Mouse (Mus musculus) cerebral cortex, adult 2 months (tissue): ENCODE results near the gene R3hdm4.

ENCODE experiments used
- WGBS: fragments of 180-500 bp; shearing (Covaris S2); methylation state at CpG from one replicate; pipeline ENCODE4 v1.1.7; 2018; 5-methylcytosine and 5-hydroxymethylcytosine counted together

The R3hdm4 gene

DNA sequence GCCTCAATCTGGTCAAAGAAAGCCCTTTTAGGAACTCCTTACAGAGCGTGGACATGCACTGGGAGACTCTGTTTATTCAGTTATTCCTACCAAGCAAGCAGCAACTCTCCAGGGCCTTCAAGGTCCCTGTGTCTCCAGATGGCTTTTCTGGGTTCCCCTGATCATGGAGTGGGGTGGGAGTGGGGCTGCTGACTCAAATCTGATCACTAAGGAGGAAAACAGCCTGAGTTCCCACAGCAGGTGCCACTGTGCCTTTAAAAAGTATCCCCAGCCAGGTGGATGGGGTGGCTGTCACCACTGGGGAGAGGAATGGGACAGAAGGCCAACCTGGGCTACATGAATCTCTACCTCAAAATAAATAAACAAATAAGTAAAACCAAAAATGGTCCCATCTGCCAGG lies 22.0 kb upstream of the R3hdm4 start:
- WGBS, result 94% methylated on average over 1 of the region's 1 CpGs

GRCm38 (mm10) chr10:79940749-79941148 lies 19.7 kb upstream of the R3hdm4 start:
- WGBS, result 73% methylated on average over 7 of the region's 7 CpGs

DNA sequence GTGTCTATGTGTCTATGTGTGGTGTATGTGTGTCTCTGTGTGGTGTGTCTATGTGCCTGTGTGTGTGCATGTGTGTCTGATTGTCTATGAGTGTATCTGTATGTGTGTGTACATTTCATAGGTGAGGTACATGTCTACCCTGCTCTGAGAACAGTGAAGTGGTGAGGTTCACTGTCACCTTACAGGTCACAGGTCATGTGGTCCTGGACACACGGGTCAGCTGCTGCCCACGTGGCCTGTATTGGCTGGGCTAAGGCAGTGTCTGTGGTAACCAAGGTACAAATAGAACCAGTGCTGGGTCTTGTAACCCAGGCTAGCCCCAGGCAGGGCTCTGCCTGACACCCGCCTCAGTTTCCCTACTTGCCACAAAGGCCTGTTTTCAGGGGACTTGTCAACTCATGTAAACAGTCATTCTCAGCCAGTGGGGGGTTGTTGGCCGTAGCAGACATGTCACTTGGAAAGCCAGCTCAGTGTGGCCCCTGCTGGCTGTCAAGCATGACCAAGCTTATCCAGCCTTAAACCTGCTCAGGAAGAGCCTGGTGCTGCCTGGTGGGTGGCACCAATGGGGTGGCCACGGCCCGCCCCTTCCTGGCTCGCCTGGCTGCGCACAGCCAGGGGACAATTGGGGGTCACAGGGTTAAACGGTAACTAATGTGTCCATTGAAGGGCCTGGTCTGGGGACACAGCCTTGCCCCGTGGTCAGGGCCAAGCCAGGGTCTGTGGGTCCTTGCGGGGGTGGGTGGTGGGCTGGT lies 16.9 kb upstream of the R3hdm4 start:
- WGBS, result 83% methylated on average over 11 of the region's 11 CpGs

GRCm38 (mm10) chr10:79936911-79937441 lies 16.0 kb upstream of the R3hdm4 start:
- WGBS, result 41% methylated on average over 27 of the region's 27 CpGs

DNA sequence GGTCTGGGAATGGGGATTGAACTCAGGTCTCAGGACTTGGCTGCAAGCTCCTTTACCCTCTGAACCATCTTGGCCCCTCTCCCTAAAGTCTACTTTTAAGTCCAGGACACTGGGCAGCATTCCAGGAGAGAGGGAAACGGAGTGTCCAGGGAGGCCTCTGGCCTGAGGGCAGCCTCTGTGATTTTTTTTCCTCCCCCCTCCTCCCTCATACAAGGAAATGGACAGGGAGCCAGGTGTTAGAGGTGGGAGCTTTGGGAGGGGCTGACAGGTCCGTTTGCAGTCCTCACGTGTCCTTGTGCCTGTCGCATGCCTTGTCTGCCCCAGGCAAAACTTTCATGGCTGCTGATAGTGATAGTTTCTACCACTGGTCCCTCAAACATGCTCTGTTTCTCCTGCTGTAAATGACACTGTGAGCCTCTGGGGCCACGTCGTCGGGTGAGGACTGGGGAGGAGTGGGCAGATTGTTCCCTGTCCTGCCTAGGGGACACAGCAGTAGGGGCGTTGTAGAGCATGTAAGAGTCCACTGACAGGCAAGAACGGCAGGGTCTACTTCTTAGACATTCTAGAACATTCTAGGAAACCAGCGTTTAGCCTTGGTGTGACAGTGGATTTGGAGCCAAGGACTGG lies 15.4 kb upstream of the R3hdm4 start:
- WGBS, result 60% methylated on average over 10 of the region's 10 CpGs

DNA sequence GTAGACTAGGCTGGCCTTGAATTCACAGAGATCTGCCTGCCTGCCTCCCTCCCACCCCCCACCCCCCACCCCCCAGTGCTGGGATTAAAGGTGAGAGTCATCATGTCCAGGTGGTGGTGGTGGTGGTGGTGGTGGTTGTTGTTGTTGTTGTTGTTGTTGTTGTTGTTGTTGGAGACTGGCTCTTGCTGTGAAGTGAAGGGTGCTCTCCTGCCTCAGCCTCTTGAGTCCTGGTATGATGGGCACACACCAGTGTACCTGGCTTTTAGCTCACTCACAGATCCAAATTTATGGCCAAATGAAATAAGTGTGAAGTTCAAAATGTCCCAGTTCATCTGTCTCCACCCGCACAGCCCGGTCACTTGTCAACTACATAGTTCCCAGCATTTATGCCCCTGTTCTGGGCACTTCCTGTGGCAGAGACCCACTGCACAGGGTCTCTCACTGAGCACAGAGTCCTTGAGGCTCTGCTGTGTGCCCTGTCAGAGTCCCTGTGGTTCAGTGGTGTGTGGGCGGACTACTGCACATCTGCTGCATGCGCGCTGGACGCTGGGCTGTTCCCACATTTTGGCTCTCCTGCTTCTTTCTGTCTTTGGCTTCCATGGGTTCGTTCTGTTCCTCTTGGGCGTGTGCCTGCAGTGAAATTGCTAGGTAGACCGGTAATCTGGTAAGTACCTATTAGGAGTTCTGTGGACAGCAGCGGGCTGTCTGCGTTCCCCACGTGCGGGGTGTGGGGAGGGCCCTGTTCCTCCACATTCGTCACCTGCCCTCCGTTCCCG lies 14.0 kb upstream of the R3hdm4 start:
- WGBS, result 75% methylated on average over 16 of the region's 16 CpGs

DNA sequence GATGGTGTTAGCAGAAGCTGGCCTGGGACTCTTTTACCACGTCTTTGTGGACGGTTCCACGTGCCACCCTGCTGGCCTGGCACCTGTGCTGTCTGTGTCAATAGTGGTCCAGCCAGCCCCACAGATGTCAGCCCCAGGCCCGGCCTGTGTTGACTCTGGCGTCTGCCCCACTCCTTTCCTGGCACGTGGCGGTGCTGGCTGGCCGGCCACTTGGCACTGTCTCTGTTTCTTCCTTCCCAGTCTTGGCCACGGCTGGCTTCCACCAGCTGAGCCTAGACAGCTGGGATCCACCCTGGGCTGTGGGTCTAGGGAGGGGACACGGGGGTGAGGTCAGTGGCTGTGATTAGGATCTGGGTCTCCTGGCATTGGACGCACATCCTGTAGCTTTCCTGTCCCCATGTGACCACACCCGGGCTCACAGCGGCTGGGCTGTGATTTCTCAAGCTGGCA lies 13.3 kb upstream of the R3hdm4 start:
- 30% methylated on average over 13 of the region's 13 CpGs for WGBS

DNA sequence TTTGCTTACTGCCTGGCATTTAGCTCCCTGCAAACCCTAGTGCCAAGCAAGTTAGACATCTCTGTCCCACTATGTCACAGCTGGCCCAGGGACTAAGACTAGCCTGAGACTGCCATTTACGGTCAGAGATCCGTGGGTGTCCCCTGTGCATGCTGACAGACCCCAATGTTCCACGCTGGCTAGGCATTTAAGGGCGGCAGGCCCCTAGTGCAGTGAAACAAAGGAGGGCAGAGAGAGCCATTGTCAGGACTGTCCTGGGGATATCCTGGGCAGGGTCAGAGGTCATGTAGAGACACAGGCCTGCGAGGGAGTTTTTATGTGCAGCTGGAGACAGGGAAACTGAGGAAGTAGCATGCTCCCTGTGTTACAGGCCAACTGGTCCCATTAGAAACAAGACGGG lies 12.9 kb upstream of the R3hdm4 start:
- 54% methylated on average over 6 of the region's 6 CpGs for WGBS

DNA sequence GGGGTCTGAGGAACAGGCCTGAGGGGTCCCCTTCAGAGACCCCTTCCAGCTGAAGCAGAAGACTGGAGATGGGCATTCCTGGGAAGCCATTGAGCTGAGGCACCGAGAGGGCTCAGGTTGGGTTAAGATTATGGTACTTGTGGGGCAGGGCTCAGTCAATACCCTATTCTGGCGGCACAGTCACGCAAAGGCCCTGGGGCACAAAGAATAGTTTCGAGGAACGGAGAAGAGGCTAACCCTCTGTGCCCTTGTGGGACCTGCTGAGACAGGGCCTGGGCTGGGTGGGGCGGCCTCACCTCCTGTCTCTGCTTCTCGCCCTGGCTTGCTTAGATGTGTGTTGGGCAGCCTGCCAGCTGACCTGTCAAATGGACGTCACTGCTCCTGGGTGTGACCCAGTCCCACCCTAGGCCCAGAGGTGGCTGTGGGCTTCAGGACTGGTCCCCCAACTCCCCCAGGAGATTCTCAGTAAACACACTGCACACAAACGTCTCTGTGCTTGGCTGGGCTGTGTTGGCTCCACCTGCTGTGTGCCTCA lies 12.2 kb upstream of the R3hdm4 start:
- WGBS, result 67% methylated on average over 9 of the region's 9 CpGs

GRCm38 (mm10) chr10:79932736-79933135 lies 11.7 kb upstream of the R3hdm4 start:
- WGBS, result 49% methylated on average over 8 of the region's 8 CpGs

GRCm38 (mm10) chr10:79931797-79932196 lies 10.8 kb upstream of the R3hdm4 start:
- WGBS, result 85% methylated on average over 9 of the region's 9 CpGs

- WGBS, result 88% methylated on average over 16 of the region's 16 CpGs
Measured at GRCm38 (mm10) chr10:79930826-79931186, 9.8 kb upstream of the R3hdm4 start.

- WGBS, result 88% methylated on average over 18 of the region's 18 CpGs
Measured at GRCm38 (mm10) chr10:79929967-79930825, 9.2 kb upstream of the R3hdm4 start.

GRCm38 (mm10) chr10:79928907-79929701 lies 8.1 kb upstream of the R3hdm4 start:
- WGBS, result 41% methylated on average over 9 of the region's 9 CpGs

DNA sequence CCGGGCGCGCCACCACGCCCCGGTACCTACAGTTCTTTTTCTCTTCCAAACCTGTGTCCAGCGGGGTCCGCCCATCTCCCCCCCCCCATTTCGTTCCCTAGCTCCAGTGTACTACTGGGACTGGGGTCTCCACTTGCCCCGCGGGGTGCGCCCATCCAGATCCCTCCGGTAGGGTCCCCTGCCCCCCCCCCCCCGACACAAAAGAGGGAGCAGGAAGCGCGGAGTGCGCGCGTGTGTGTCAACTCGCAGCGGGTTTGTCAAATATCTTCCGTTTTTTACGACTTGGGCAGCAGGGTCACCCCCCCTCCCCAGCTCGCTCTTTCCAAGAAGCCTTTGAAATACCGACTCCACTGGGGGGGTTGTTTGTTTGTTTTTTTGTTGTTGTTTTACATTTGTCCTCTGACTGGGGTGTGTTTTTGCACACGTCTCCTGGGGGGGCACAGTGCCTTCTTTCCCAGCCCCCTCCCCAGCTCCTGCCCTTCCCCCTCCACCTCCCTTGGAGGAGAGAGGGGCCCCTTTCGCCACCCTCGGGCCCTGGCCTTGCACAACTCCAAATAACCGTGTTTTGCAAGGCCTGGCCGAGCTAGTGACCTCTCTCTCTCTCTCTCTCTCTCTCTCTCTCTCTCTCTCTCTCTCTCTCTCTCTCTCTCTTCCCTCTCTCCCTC lies 7.2 kb upstream of the R3hdm4 start:
- 3% methylated on average over 29 of the region's 29 CpGs for WGBS

- WGBS, result under 1% methylated on average over 54 of the region's 54 CpGs
Measured at GRCm38 (mm10) chr10:79927324-79928029, 6.5 kb upstream of the R3hdm4 start.

DNA sequence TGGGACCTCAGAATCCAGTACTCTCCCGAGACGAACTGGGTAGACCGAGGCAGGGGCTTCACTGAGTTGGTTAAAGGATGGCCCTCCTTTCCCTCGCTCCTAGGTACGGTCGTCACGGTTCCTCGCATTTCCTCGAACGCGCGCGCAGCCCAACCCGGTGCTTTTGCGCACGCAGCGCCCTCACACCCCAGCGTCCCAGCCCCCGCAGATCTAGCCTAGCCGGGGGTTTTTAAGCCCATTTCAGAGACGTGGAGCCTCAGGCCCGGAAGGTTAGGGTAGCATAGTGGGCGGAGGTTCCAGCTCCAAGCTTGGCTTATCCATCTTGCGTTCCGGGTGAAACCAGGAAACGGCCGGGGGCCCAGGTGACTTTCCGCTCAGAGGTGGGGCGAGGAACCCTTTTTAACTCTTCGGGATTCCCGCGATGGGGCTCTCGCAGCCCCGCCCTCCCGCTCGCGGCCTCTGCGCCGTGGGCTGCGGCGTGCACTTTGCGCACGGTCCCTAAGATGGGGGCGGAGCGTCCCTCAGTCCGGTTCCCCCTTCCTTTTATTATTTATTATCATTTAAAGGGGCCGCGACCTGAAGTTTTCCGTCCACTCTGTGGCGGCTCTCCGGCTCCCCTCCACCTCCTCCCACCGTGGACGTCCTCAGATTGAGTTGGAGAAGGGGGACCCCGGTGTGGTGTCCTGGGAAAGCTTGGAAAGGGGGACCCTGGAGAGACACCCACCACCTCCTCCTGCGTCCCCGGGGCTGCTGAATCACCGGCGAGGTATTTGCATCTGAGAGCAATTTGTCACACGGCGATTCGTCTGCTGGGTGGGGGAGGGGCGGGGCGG lies 5.7 kb upstream of the R3hdm4 start, which contains the start of gene Arid3a:
Gene Arid3a (plus strand): TSS at position 553 of the 833 bp plus-strand sequence.
- under 1% methylated on average over 63 of the region's 63 CpGs for WGBS
